Mouse (Mus musculus) ES-CJ7 (cell line): ENCODE results near the gene Kmt2c.

Source experiments
- DNase-seq: peaks from one replicate; pipeline ENCODE4 v3.0.0; 2011; ENCODE audit warnings: low read depth, low spot score

Kmt2c gene

GRCm38 (mm10) chr5:25498346-25498820 lies at the start of gene Kmt2c:
Gene Kmt2c, minus strand, starts transcription at chr5:25498783.
- peak; percentile 56 for DNase-seq

- DNase-seq: no peak
Measured at GRCm38 (mm10) chr5:25546912-25547311, 48.3 kb upstream of the Kmt2c start.

GRCm38 (mm10) chr5:25544566-25544965 lies 46.0 kb upstream of the Kmt2c start:
- no peak for DNase-seq

- no peak for DNase-seq
Measured at GRCm38 (mm10) chr5:25544061-25544460, 45.5 kb upstream of the Kmt2c start.

GRCm38 (mm10) chr5:25541661-25542060 lies 43.1 kb upstream of the Kmt2c start:
- DNase-seq: no peak

GRCm38 (mm10) chr5:25540921-25541320 lies 42.3 kb upstream of the Kmt2c start:
- DNase-seq: no peak

GRCm38 (mm10) chr5:25540412-25540811 lies 41.8 kb upstream of the Kmt2c start:
- DNase-seq: no peak

- peak; percentile 80 for DNase-seq
Measured at GRCm38 (mm10) chr5:25536921-25537409, 38.4 kb upstream of the Kmt2c start.

GRCm38 (mm10) chr5:25536451-25536850 lies 37.9 kb upstream of the Kmt2c start:
- peak; percentile 76 for DNase-seq

- no peak for DNase-seq
Measured at GRCm38 (mm10) chr5:25535566-25535965, 37.0 kb upstream of the Kmt2c start.

GRCm38 (mm10) chr5:25533298-25533697 lies 34.7 kb upstream of the Kmt2c start:
- DNase-seq: peak; percentile 99

- DNase-seq: peak; percentile 67
Measured at GRCm38 (mm10) chr5:25532256-25533147, 33.9 kb upstream of the Kmt2c start.

GRCm38 (mm10) chr5:25530629-25531028 lies 32.0 kb upstream of the Kmt2c start:
- no peak for DNase-seq

- DNase-seq: peak; percentile 99
Measured at GRCm38 (mm10) chr5:25529529-25530421, 31.2 kb upstream of the Kmt2c start.

GRCm38 (mm10) chr5:25528851-25529528 lies 30.4 kb upstream of the Kmt2c start:
- peak; percentile 66 for DNase-seq

- peak; percentile 86 for DNase-seq
Measured at GRCm38 (mm10) chr5:25527971-25528370, 29.4 kb upstream of the Kmt2c start.

- DNase-seq: peak; percentile 34
Measured at GRCm38 (mm10) chr5:25526926-25527325, 28.3 kb upstream of the Kmt2c start.

GRCm38 (mm10) chr5:25526116-25526515 lies 27.5 kb upstream of the Kmt2c start:
- DNase-seq: peak; percentile 97

- DNase-seq: no peak
Measured at GRCm38 (mm10) chr5:25521461-25521860, 22.9 kb upstream of the Kmt2c start.

- DNase-seq: no peak
Measured at GRCm38 (mm10) chr5:25519820-25520219, 21.2 kb upstream of the Kmt2c start.

GRCm38 (mm10) chr5:25517550-25517949 lies 19.0 kb upstream of the Kmt2c start:
- DNase-seq: no peak
